Mouse (Mus musculus) MEL (cell line): ENCODE data around the gene 9230104L09Rik. TPM values are rescaled to one million over a fixed set of nuclear protein-coding genes. Genes with fewer than 3 reads are reported as not detected.

Experiments used
- DNase-seq: peaks from one replicate; pipeline ENCODE4 v3.0.0; 2011; ENCODE audit warnings: low read depth, low spot score
- H3K27ac ChIP-seq: 2 replicates; pipeline ENCODE4 v1.5.1; 2012; ENCODE audit warnings: low read depth, mild to moderate bottlenecking, control low read depth, low read length, moderate library complexity; ENCODE audit not compliant: control insufficient read depth
- H3K27me3 ChIP-seq, 2 experiments: fragments of 150-350 bp in 1 of 2; sonication (generic) in 1 of 2; 2 replicates each; pipeline ENCODE4 v1.6.1; 2012; ENCODE audit warnings: low read length in 2 of 2, mild to moderate bottlenecking in 2 of 2, improper control_type of control experiment in 1 of 2, moderate library complexity in 1 of 2; ENCODE audit not compliant: insufficient read depth in 2 of 2, control insufficient read depth in 1 of 2
- H3K36me3 ChIP-seq, 2 experiments: 2 replicates each; pipeline ENCODE4 v1.6.1; 2012 to 2014; ENCODE audit warnings: low read length in 2 of 2, improper control_type of control experiment in 1 of 2, inconsistent platforms in 1 of 2, mild to moderate bottlenecking in 1 of 2; ENCODE audit not compliant: insufficient read depth in 2 of 2, control insufficient read depth in 1 of 2
- H3K4me1 ChIP-seq, 2 experiments: fragments of 150-350 bp in 1 of 2; sonication (generic) in 1 of 2; 2 replicates each; pipeline ENCODE4 v1.6.1; 2012; ENCODE audit warnings: low read length in 2 of 2, improper control_type of control experiment in 1 of 2, mild to moderate bottlenecking in 1 of 2; ENCODE audit not compliant: insufficient read depth in 2 of 2, control insufficient read depth in 1 of 2
- H3K4me3 ChIP-seq, 2 experiments: fragments of 150-350 bp in 1 of 2; sonication (generic) in 1 of 2; 2 replicates each; pipeline ENCODE4 v1.5.1; 2012; ENCODE audit warnings: low read depth in 2 of 2, low read length in 2 of 2, mild to moderate bottlenecking in 2 of 2, moderate library complexity in 2 of 2, control low read depth in 1 of 2, improper control_type of control experiment in 1 of 2; ENCODE audit not compliant: control insufficient read depth in 1 of 2, insufficient read depth in 1 of 2
- H3K79me2 ChIP-seq: 2 replicates; pipeline ENCODE4 v1.6.1; 2012; ENCODE audit warnings: mild to moderate bottlenecking, low read length, moderate library complexity; ENCODE audit not compliant: control insufficient read depth, poor library complexity, insufficient read depth
- H3K9ac ChIP-seq: 2 replicates; pipeline ENCODE4 v1.6.1; 2012; ENCODE audit warnings: low read depth, mild to moderate bottlenecking, control low read depth, low read length, moderate library complexity; ENCODE audit not compliant: control insufficient read depth, poor library complexity, severe bottlenecking
- H3K9me3 ChIP-seq: fragments of 150-350 bp; sonication (generic); replicated peaks from 2 replicates; pipeline ENCODE4 v1.6.1; 2012; ENCODE audit warnings: mild to moderate bottlenecking, low read length, improper control_type of control experiment, moderate library complexity; ENCODE audit not compliant: insufficient read depth
- BHLHE40 ChIP-seq: IDR thresholded peaks from 2 replicates; pipeline ENCODE4 v1.6.1; 2012; ENCODE audit warnings: low read depth, mild to moderate bottlenecking, inconsistent platforms, low read length, improper control_type of control experiment, borderline replicate concordance
- CHD1 ChIP-seq: IDR thresholded peaks from 2 replicates; pipeline ENCODE4 v1.6.1; 2012; ENCODE audit warnings: low read depth, mild to moderate bottlenecking, inconsistent platforms, low read length, improper control_type of control experiment
- CHD2 ChIP-seq: IDR thresholded peaks from 2 replicates; pipeline ENCODE4 v1.6.1; 2011; ENCODE audit warnings: low read length, improper control_type of control experiment
- CTCF ChIP-seq, 3 experiments: IDR thresholded peaks in 2 of 3; conservative IDR thresholded peaks in 1 of 3; 2 replicates each; pipeline ENCODE4 v1.5.1; 2011 to 2012; ENCODE audit warnings: low read length in 3 of 3, low read depth in 2 of 3, mild to moderate bottlenecking in 2 of 3, improper control_type of control experiment in 1 of 3, inconsistent platforms in 1 of 3, mixed read lengths in 1 of 3, moderate library complexity in 1 of 3; ENCODE audit not compliant: control insufficient read depth in 1 of 3, insufficient read depth in 1 of 3, poor library complexity in 1 of 3, severe bottlenecking in 1 of 3
- ELF1 ChIP-seq: IDR thresholded peaks from 2 replicates; pipeline ENCODE4 v1.6.1; 2014; ENCODE audit warnings: low read depth, mild to moderate bottlenecking, inconsistent platforms, low read length, improper control_type of control experiment, moderate library complexity
- GABPA ChIP-seq: IDR thresholded peaks from 2 replicates; pipeline ENCODE4 v1.6.1; 2012; ENCODE audit warnings: low read depth, mild to moderate bottlenecking, inconsistent platforms, low read length, improper control_type of control experiment, moderate library complexity
- GATA1 ChIP-seq: IDR thresholded peaks from 2 replicates; pipeline ENCODE4 v1.6.1; 2011; ENCODE audit warnings: low read depth, low read length, improper control_type of control experiment
- JUND ChIP-seq: IDR thresholded peaks from 2 replicates; pipeline ENCODE4 v1.6.1; 2011; ENCODE audit warnings: low read depth, mild to moderate bottlenecking, improper control_type of control experiment, low read length
- KAT2A ChIP-seq: conservative IDR thresholded peaks from 2 replicates; pipeline ENCODE4 v1.6.1; 2012; ENCODE audit warnings: low read depth, low read length, improper control_type of control experiment, inconsistent platforms
- MXI1 ChIP-seq: IDR thresholded peaks from 2 replicates; pipeline ENCODE4 v1.6.1; 2011; ENCODE audit warnings: mild to moderate bottlenecking, low read depth, low read length, improper control_type of control experiment
- NELFE ChIP-seq: IDR thresholded peaks from 2 replicates; pipeline ENCODE4 v1.6.1; 2011; ENCODE audit warnings: low read depth, low read length, improper control_type of control experiment
- NRF1 ChIP-seq: IDR thresholded peaks from 2 replicates; pipeline ENCODE4 v1.6.1; 2014; ENCODE audit warnings: low read depth, mild to moderate bottlenecking, inconsistent platforms, low read length, improper control_type of control experiment, moderate library complexity; ENCODE audit not compliant: poor library complexity, insufficient read depth, severe bottlenecking
- POLR2AphosphoS5 ChIP-seq: IDR thresholded peaks from 2 replicates; pipeline ENCODE4 v1.6.1; 2012; ENCODE audit warnings: low read depth, borderline replicate concordance, mild to moderate bottlenecking, inconsistent platforms, low read length, moderate library complexity, mixed read lengths
- TAL1 ChIP-seq: IDR thresholded peaks from 2 replicates; pipeline ENCODE4 v1.6.1; 2012; ENCODE audit warnings: mild to moderate bottlenecking, inconsistent platforms, low read length, moderate library complexity, mixed read lengths
- TBP ChIP-seq: IDR thresholded peaks from 2 replicates; pipeline ENCODE4 v1.8.0; 2011; ENCODE audit warnings: low read depth, low read length, improper control_type of control experiment
- UBTF ChIP-seq: IDR thresholded peaks from 2 replicates; pipeline ENCODE4 v1.6.1; 2012; ENCODE audit warnings: low read depth, mild to moderate bottlenecking, inconsistent platforms, low read length, improper control_type of control experiment, moderate library complexity, borderline replicate concordance; ENCODE audit not compliant: insufficient read depth
- USF2 ChIP-seq, 2 experiments: IDR thresholded peaks; 2 replicates each; pipeline ENCODE4 v1.6.1; 2011 to 2012; ENCODE audit warnings: improper control_type of control experiment in 2 of 2, low read length in 2 of 2, borderline replicate concordance in 1 of 2, inconsistent platforms in 1 of 2, low read depth in 1 of 2, mild to moderate bottlenecking in 1 of 2; ENCODE audit not compliant: insufficient read depth in 1 of 2
- ZMIZ1 ChIP-seq: IDR thresholded peaks from 2 replicates; pipeline ENCODE4 v1.6.1; 2012; ENCODE audit warnings: low read depth, mild to moderate bottlenecking, inconsistent platforms, low read length, improper control_type of control experiment, moderate library complexity
- ZNF384 ChIP-seq: IDR thresholded peaks from 2 replicates; pipeline ENCODE4 v1.6.1; 2012; ENCODE audit warnings: low read depth, mild to moderate bottlenecking, inconsistent platforms, low read length, improper control_type of control experiment
- polyA plus RNA-seq, 2 experiments: library from polyadenylated mRNA; stranded (reverse) in 1 of 2; unstranded in 1 of 2; fragments of >175 nt in 1 of 2; fragments of >200 nt in 1 of 2; gene quantifications; 2 replicates each; pipeline versions ENCODE4 v1.2.1 to v1.2.4; 2012; ENCODE audit warnings: low replicate concordance in 2 of 2, low read depth in 1 of 2; ENCODE audit not compliant: insufficient read length in 2 of 2, insufficient read depth in 1 of 2, missing spikeins in 1 of 2
- total RNA-seq: library from RNA; depleted of rRNA; stranded (reverse); fragments of 300-350 nt; gene quantifications from 2 replicates; pipeline ENCODE4 v1.2.3, GENCODE M21; 2012

Gene 9230104L09Rik
- total and polyA plus RNA-seq, 3 experiments: not detected

GRCm38 (mm10) chr2:148860993-148861392 is 3.8 kb downstream of the 9230104L09Rik start:
- Histone ChIP-seq H3K9ac (no peak overlapping the region), H3K4me1 (peaks cover 0 to 3% of the 10 kb centered on the region in 2 experiments; a peak in 1 of 4 replicates), H3K79me2 (no peaks in the 10 kb centered on the region), H3K27me3 (no peaks in the 10 kb centered on the region; a peak in 1 of 4 replicates), H3K9me3 (no peaks in the 10 kb centered on the region), H3K36me3 (no peaks in the 10 kb centered on the region), H3K4me3 (no peak overlapping the region), H3K27ac (no peak overlapping the region)
- TF ChIP-seq ZNF384 (no peak), NRF1 (no peak), MXI1 (no peak), KAT2A (no peak)
- no peak for DNase-seq

- Histone ChIP-seq H3K79me2 (no peaks in the 10 kb centered on the region), H3K9ac (no peak overlapping the region), H3K4me3 (0 out of 4 replicates have a peak overlapping the region, but pooled peaks of 1 of the 2 experiments have one; percentile 22), H3K36me3 (no peaks in the 10 kb centered on the region), H3K9me3 (no peaks in the 10 kb centered on the region), H3K27ac (no peak overlapping the region), H3K27me3 (no peaks in the 10 kb centered on the region; a peak in 1 of 4 replicates), H3K4me1 (peaks cover 0 to 3% of the 10 kb centered on the region in 2 experiments; a peak in 1 of 4 replicates)
- DNase-seq: no peak
- TF ChIP-seq ZMIZ1 (no peak), UBTF (no peak), ELF1 (no peak), CHD1 (no peak), USF2 (IDR thresholded peaks at IDR 0.05; ENCODE audit: borderline replicate concordance in 1 of 2, insufficient read depth in 1 of 2, low read depth in 1 of 2, low read length in 2 of 2) (no peak)
These were observed 7.3 kb downstream of the 9230104L09Rik start for GRCm38 (mm10) chr2:148857506-148857905.

DNA sequence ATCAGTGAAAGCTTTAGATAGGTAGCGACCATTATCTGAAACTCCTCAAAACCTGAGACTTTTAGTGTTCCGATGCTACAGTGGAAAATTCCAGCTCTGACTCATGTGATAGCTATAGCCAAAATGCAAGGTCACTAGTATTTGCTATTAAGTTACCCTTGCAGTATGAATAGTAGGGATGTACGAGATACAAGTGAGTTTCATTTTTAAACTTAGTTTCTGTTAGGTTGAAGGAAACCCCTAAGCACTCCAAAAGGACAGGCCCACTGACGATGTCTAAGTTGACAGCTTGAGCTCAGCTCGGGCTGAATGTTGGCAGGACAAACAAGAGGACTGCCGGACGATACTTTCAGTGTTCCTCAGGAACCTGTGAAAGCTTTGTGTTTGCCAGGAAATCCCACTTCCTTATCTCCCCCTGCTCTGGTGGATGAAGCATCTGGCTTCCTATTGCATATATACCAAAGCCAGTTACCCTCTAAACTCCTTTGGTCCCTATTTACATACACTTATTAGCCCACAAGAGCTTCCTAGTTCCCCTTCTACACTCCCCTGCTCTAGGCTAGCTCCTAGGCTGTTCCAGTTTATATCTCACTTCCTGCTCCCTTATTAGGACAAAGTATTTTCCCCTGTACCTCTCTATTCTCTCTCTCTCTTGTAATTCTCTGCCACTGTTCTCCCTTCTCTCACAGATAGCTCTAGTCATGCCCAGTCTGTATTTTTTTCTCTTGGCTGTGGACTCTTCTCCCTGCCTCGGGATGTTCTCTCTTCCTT is 8.0 kb downstream of the 9230104L09Rik start:
- peak overlapping the region; percentile 22 to 26; a peak in 2 of 4 replicates for H3K4me3 ChIP-seq
- H3K9ac ChIP-seq: no peak overlapping the region

More for the DNA sequence above, 8.0 kb downstream of the 9230104L09Rik start:
- Histone ChIP-seq H3K9me3 (no peaks in the 10 kb centered on the region), H3K79me2 (no peaks in the 10 kb centered on the region), H3K27ac (no peak overlapping the region), H3K27me3 (no peaks in the 10 kb centered on the region; a peak in 1 of 4 replicates), H3K4me1 (peaks cover 0 to 3% of the 10 kb centered on the region in 2 experiments; a peak in 1 of 4 replicates), H3K36me3 (no peaks in the 10 kb centered on the region)
- TF ChIP-seq BHLHE40: no peak
- TF ChIP-seq MXI1: no peak
- no peak for TF ChIP-seq CHD1
- no peak for TF ChIP-seq NELFE
- no peak for TF ChIP-seq UBTF
- no peak for TF ChIP-seq TAL1
- TF ChIP-seq JUND: no peak
- TF ChIP-seq POLR2AphosphoS5: no peak
- TF ChIP-seq CHD2: no peak
- no peak for TF ChIP-seq CTCF (IDR thresholded peaks at IDR 0.05 in 2 of 3, conservative IDR thresholded peaks at IDR 0.05 in 1 of 3; ENCODE audit: control insufficient read depth in 1 of 3, insufficient read depth in 1 of 3, low read depth in 2 of 3, low read length in 3 of 3, poor library complexity in 1 of 3, severe bottlenecking in 1 of 3)
- no peak for TF ChIP-seq TBP
- no peak for TF ChIP-seq KAT2A
- no peak for TF ChIP-seq ZNF384
- no peak for TF ChIP-seq ELF1
- TF ChIP-seq GATA1: no peak
- TF ChIP-seq GABPA: no peak
- DNase-seq: peak; percentile 19
